Mouse (Mus musculus) thymus, adult 2 months (tissue): ENCODE data around the gene Naa38. TPM values are rescaled to one million over a fixed set of nuclear protein-coding genes. Genes with fewer than 3 reads are reported as not detected.

ENCODE experiments used
- DNase-seq: peaks from one replicate; pipeline ENCODE4 v3.0.0; 2021
- H3K27ac ChIP-seq: fragments of 200-500 bp; 2 replicates; pipeline ENCODE4 v1.5.1; 2012; ENCODE audit warnings: low read length, control low read depth; ENCODE audit not compliant: control insufficient read depth, insufficient read depth
- H3K27me3 ChIP-seq: fragments of 200-500 bp; 2 replicates; pipeline ENCODE4 v1.6.1; 2012; ENCODE audit warnings: mild to moderate bottlenecking, low read length, moderate library complexity, mixed read lengths; ENCODE audit not compliant: control insufficient read depth, insufficient read depth
- H3K36me3 ChIP-seq: fragments of 200-500 bp; 2 replicates; pipeline ENCODE4 v1.6.1; 2012; ENCODE audit warnings: mild to moderate bottlenecking, low read length, moderate library complexity; ENCODE audit not compliant: control insufficient read depth, insufficient read depth
- H3K4me1 ChIP-seq: fragments of 200-500 bp; replicated peaks from 2 replicates; pipeline ENCODE4 v1.6.1; 2012; ENCODE audit warnings: low read length; ENCODE audit not compliant: control insufficient read depth, insufficient read depth
- H3K4me3 ChIP-seq: fragments of 200-500 bp; 2 replicates; pipeline ENCODE4 v1.5.1; 2012; ENCODE audit warnings: mild to moderate bottlenecking, low read length, control low read depth, moderate library complexity; ENCODE audit not compliant: control insufficient read depth, insufficient read depth
- CTCF ChIP-seq: fragments of 200-500 bp; IDR thresholded peaks from 2 replicates; pipeline ENCODE4 v1.5.1; 2012; ENCODE audit warnings: mild to moderate bottlenecking, control low read depth, low read length, moderate library complexity, borderline replicate concordance; ENCODE audit not compliant: control insufficient read depth, poor library complexity, insufficient read depth; ENCODE audit errors: extremely low read depth
- POLR2A ChIP-seq: fragments of 200-500 bp; IDR thresholded peaks from 2 replicates; pipeline ENCODE4 v1.6.1; 2012; ENCODE audit warnings: mild to moderate bottlenecking, low read length, control low read depth, moderate library complexity; ENCODE audit not compliant: control insufficient read depth, poor library complexity, insufficient read depth; ENCODE audit errors: extremely low read depth
- WGBS: fragments of 180-500 bp; shearing (Covaris S2); methylation state at CpG from one replicate; pipeline ENCODE4 v1.1.7; 2018; 5-methylcytosine and 5-hydroxymethylcytosine counted together
- polyA plus RNA-seq: library from polyadenylated mRNA; depleted of rRNA; stranded (reverse); fragments of >200 nt; gene quantifications from 2 replicates; pipeline ENCODE4 v1.2.3, GENCODE M21; 2012

Gene Naa38
- polyA plus RNA-seq, 1 experiment = 170 TPM

DNA sequence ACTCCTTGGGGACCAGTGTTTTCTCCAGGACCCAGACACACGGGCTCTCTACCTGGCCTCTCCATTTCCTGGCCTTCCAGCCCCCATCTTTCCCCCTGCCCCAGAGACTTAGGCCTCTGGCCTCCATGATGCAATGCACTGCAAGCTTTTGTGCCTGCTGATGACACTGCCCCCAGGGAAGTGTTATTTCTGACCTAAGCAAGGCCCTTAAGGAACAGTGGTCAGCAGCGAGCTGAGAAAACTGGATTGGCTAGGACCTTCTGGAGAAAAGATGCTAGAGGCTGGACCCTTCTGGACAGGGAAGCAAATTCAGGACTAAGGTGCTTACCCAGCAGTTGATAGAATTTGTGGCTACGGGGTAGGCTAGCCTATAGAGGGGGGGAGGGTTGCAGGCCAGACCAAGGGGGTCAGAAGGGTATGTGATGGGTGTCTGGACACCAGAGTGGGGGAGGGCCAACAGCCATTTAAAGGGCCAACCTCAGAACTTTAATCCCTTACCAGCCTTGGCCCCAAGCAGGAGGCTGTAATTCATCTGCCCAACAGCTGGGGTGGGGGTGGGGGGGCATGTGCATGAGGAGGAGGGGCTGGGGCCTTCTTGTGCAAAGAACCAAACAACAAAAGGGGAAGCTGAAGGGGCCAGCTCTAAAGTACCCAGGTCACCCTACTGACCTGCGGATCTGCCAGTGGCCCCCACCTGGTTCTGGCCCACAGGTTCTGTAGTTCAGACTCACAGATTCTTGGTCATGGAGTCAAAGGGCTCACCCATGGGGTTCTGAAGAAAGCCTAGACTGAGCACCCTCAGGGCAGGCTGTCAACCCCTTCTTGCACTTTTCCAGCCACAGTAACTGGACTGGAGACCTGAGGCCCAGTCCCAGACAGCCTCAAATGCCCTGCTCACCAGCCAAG, 19.4 kb downstream of the Naa38 start:
- peaks cover 59% of the 10 kb centered on the region for H3K4me1 ChIP-seq

DNA sequence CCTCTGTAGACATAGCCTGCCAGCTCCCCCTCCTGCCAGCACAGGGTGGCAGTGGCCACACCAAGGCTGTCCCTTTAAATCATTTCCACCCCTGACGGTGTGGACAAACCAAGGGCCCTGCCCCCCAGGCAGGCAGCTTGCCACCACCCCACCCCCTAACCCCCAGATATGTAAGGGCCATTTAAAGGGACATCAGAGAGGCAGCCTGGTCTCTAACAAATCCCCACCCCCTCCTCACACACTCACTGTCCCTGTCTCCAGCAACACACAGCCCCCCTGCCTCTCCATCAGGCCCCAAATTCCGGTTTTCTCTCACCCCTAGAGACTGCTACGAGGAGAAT, 20.0 kb downstream of the Naa38 start:
- peaks cover 64% of the 10 kb centered on the region for H3K4me1 ChIP-seq
- 2% methylated on average over 3 of the region's 3 CpGs for WGBS
- no peaks in the 10 kb centered on the region for H3K36me3 ChIP-seq
- H3K27ac ChIP-seq = peak overlapping the region; percentile 90
- DNase-seq = no peak
- no peaks in the 10 kb centered on the region for H3K27me3 ChIP-seq
- peak overlapping the region; percentile 89 for H3K4me3 ChIP-seq
- TF ChIP-seq CTCF (no peak), POLR2A (no peak)

More for the DNA sequence above, 19.4 kb downstream of the Naa38 start:
- WGBS = 52% methylated on average over 4 of the region's 4 CpGs
- DNase-seq = no peak
- Histone ChIP-seq H3K27ac (peak overlapping the region; percentile 90), H3K36me3 (no peaks in the 10 kb centered on the region), H3K27me3 (no peaks in the 10 kb centered on the region), H3K4me3 (peak overlapping the region; percentile 89)
- no peak for TF ChIP-seq CTCF
- TF ChIP-seq POLR2A = no peak

DNA sequence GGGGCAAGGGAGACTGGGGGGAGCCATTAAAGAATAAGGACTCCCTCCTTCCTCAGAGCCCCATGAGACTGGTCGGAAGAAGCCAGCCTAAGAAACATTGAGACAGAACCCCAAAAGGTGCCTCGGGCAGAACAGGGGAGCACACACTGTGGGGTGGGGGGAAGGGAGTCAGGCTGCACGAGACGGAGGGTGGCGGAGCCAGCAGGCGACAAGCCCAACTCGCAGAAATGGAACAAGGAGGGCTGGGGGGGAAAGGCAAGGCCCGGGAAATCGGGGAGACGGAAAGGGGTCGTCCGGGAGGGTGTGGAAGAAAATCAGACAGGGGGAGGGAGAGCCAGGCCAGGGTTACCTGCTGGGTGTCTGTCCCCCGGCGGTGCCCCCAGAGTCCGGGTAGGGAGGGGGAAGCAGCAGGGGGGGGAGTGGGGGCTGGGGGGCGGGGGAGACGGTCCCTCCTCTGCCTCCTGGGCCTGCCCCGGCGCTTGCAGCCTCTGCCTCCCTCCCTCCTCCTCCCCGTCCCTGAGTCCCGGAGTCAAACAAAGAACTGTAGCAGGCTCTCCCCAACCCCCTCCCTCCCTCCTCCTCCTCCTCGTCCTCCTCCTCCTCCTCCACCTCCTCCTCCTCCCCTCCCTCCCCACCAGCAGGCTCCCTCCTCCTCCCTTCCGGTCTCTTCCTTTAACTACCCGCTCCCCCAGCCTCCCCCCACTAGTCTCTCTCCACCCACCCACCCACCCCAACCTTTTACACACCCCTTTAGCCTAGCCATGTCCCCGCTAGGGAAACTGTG, 20.6 kb downstream of the Naa38 start:
- Histone ChIP-seq H3K4me3 (peak overlapping the region; percentile 89), H3K36me3 (no peaks in the 10 kb centered on the region), H3K27ac (peak overlapping the region; percentile 90), H3K27me3 (no peaks in the 10 kb centered on the region), H3K4me1 (peaks cover 69% of the 10 kb centered on the region)
- peak; percentile 69 for DNase-seq
- WGBS = under 1% methylated on average over 20 of the region's 25 CpGs
- TF ChIP-seq POLR2A (no peak), CTCF (no peak)

DNA sequence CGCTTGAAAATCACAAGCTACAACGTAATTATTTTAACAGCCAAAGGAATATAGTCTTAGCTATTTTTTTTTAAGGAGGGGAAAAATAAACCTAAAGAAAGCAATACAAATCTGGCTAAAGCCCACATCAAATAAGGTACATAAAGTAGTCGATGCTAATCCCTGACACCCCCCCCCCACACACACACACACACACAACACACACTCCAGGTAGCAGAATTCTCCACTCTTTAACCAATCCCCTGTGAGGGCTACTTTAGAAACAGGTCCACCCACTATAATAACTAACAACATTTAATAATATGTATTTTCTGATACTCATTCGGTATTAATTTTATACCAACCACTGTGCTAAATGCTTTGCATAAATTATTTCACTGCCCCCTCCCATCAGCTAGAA, 21.2 kb downstream of the Naa38 start:
- DNase-seq = no peak
- H3K4me3 ChIP-seq = no peak overlapping the region
- peaks cover 69% of the 10 kb centered on the region for H3K4me1 ChIP-seq
- WGBS = 3% methylated on average over 4 of the region's 4 CpGs
- no peaks in the 10 kb centered on the region for H3K27me3 ChIP-seq
- TF ChIP-seq POLR2A = no peak
- no peak for TF ChIP-seq CTCF
- peak overlapping the region; percentile 90; the same call in 1 of the 2 replicates for H3K27ac ChIP-seq
- no peaks in the 10 kb centered on the region for H3K36me3 ChIP-seq

DNA sequence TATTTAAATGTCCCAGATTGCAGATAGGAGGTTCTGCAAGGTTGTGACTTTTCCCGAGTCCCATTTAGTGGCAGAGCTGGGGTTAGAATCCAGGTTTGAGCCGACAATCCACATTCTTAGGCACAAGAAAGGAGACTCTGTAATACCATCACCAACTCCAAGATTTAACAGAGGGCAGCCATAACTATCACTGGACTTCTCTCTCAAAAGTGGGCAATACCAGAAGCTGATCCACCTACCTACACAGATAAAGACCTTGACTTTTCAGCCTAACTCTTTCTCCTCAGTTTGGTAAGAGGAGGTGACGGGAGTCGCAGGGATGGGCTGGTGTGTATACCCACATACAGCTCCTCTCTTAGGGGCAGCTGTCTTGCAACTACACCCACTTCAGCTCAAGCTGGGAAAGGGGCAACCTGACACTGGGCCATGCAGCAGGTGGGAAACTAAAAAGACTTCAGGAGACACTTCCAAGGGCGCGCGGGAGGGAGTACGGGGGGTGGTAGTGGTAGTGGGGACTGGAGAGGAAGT, 21.7 kb downstream of the Naa38 start:
- Histone ChIP-seq H3K4me1 (peaks cover 66% of the 10 kb centered on the region), H3K27me3 (no peaks in the 10 kb centered on the region), H3K4me3 (no peak overlapping the region), H3K27ac (peak overlapping the region; percentile 82), H3K36me3 (no peaks in the 10 kb centered on the region)
- DNase-seq = no peak
- no peak for TF ChIP-seq POLR2A
- TF ChIP-seq CTCF = no peak
- 34% methylated on average over 8 of the region's 8 CpGs for WGBS
